Mouse (Mus musculus) myocyte (in vitro differentiated cells): ENCODE data around the gene Myrfl.

Source experiments
- E2F4 ChIP-seq: IDR thresholded peaks from one replicate; pipeline ENCODE4 v1.6.1; 2011; ENCODE audit warnings: mild to moderate bottlenecking, control low read depth, moderate library complexity; ENCODE audit not compliant: insufficient read depth
- MAX ChIP-seq: IDR thresholded peaks from one replicate; pipeline ENCODE4 v1.6.1; 2011; ENCODE audit warnings: low read depth, mild to moderate bottlenecking, control low read depth
- MYOD1 ChIP-seq, 3 experiments: IDR thresholded peaks; one replicate each; pipeline ENCODE4 v1.6.1; 2011; ENCODE audit warnings: control low read depth in 2 of 3, low read depth in 2 of 3, mild to moderate bottlenecking in 2 of 3, moderate library complexity in 1 of 3; ENCODE audit not compliant: insufficient read length in 2 of 3, control insufficient read depth in 1 of 3
- POLR2A ChIP-seq: IDR thresholded peaks from one replicate; pipeline ENCODE4 v1.6.1; 2011; ENCODE audit warnings: low read depth, mild to moderate bottlenecking, control low read depth, moderate library complexity; ENCODE audit not compliant: insufficient read length
- POLR2AphosphoS2 ChIP-seq: IDR thresholded peaks from one replicate; pipeline ENCODE4 v1.6.1; 2011; ENCODE audit warnings: low read depth, control low read depth; ENCODE audit not compliant: insufficient read length
- USF1 ChIP-seq: IDR thresholded peaks from one replicate; pipeline ENCODE4 v1.6.1; 2011; ENCODE audit warnings: low read depth, mild to moderate bottlenecking, control low read depth, moderate library complexity

DNA sequence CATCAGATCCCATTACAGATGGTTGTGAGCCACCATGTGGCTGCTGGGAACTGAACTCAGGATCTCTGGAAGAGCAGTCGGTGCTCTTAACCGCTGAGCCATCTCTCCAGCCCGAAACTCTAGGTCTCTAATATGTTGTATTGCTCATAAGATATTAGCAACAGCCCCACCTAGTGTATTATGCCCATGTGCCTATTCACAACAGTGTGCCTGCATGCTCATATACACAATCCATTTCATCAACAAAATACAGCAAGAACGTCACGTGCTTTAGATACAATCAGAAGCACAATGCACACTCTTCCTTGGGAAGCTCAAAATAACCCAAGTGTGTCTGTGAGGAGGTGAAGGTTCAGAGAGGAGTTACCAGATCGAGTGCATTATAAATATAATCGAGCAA, 37.1 kb upstream of the Myrfl start:
- TF ChIP-seq MAX (no peak), MYOD1 (IDR thresholded peaks at IDR 0.05; ENCODE audit: control insufficient read depth in 1 of 3, insufficient read length in 2 of 3, low read depth in 2 of 3) (no peak), POLR2A (no peak), USF1 (no peak), POLR2AphosphoS2 (no peak), E2F4 (no peak)
